Mouse (Mus musculus) stomach, embryonic 16.5 days (tissue): ENCODE results near the gene 1600015I10Rik. TPM values are rescaled to one million over a fixed set of nuclear protein-coding genes. Genes with fewer than 3 reads are reported as not detected.

ENCODE experiments used
- polyA plus RNA-seq: library from polyadenylated mRNA; unstranded; fragments of >200 nt; fragmentation: Nextera tagmentation; extraction: Ambion mirVana; gene quantifications from 2 replicates; pipeline ENCODE4 v1.2.1, GENCODE M21; 2015

The 1600015I10Rik gene
- polyA plus RNA-seq, 1 experiment from 2014 or later, result not detected

Other genes with a start within 250 kb of the 1600015I10Rik start
- gene Gimap4, start 245.3 kb upstream of the 1600015I10Rik start, polyA plus RNA-seq, result 19.3 and 22.2 TPM in 2 replicates
- gene Gimap6, start 221.7 kb upstream of the 1600015I10Rik start, polyA plus RNA-seq, result 22.2 and 22.5 TPM in 2 replicates
- 2.5 and 3.2 TPM in 2 replicates for gene Gm28053, start 211.3 kb upstream of the 1600015I10Rik start, polyA plus RNA-seq
- 0.14 TPM in 1 of 2 replicates, not detected in the other for gene Gimap7, start 211.3 kb upstream of the 1600015I10Rik start, polyA plus RNA-seq
- 15.7 and 19.7 TPM in 2 replicates for gene Gimap1, start 190.8 kb upstream of the 1600015I10Rik start, polyA plus RNA-seq
- gene Gimap5, start 183.7 kb upstream of the 1600015I10Rik start, polyA plus RNA-seq, result 6.9 and 8.1 TPM in 2 replicates
- 0.14 and 0.17 TPM in 2 replicates for gene Gimap3, start 159.0 kb upstream of the 1600015I10Rik start, polyA plus RNA-seq
- 157 and 176 TPM in 2 replicates for gene Tmem176a, start 89.0 kb upstream of the 1600015I10Rik start, polyA plus RNA-seq
- 302 and 332 TPM in 2 replicates for gene Tmem176b, start 88.4 kb upstream of the 1600015I10Rik start, polyA plus RNA-seq
- gene Aoc1, start 57.0 kb upstream of the 1600015I10Rik start, polyA plus RNA-seq, result 2.5 and 4.6 TPM in 2 replicates
- not detected in 2 replicates for gene Doxl2, start 45.1 kb downstream of the 1600015I10Rik start, polyA plus RNA-seq
- gene Svs1, start 57.0 kb downstream of the 1600015I10Rik start, polyA plus RNA-seq, result not detected in 2 replicates
- 0.30 and 0.56 TPM in 2 replicates for gene Gpnmb, start 106.7 kb downstream of the 1600015I10Rik start, polyA plus RNA-seq
- 52.6 and 67.5 TPM in 2 replicates for gene Malsu1, start 143.9 kb downstream of the 1600015I10Rik start, polyA plus RNA-seq